Comparison of ENCODE assay signal across 15 mouse cellular contexts in genomic region chr14:9435136-9435535, GRCm38 (mm10).
"Had no signal": no experiment of that assay in that cellular context is flagged by ENCODE, and none has a peak within 500 bp of the region (broad histone marks: within the 10 kb centered on the region; RNA-seq: fewer than 3 reads in every experiment).

No protein-coding gene starts in this region.

- DNase-seq: kidney, postnatal 14 days; kidney, postnatal 4 days; left cerebral cortex, postnatal 4 days; liver, postnatal 0 days; lung, embryonic 14.5 days; thymus, adult 18-20 months; thymus, postnatal 36 days had no signal

- H3K4me1 ChIP-seq: limb, embryonic 12.5 days; limb, embryonic 15.5 days; midbrain, embryonic 12.5 days; midbrain, embryonic 15.5 days; neural tube, embryonic 12.5 days; neural tube, embryonic 15.5 days had no signal

- H3K27me3 ChIP-seq: limb, embryonic 12.5 days; limb, embryonic 15.5 days; midbrain, embryonic 12.5 days; midbrain, embryonic 15.5 days; neural tube, embryonic 12.5 days; neural tube, embryonic 15.5 days had no signal

- H3K4me3 ChIP-seq: limb, embryonic 12.5 days; limb, embryonic 15.5 days; midbrain, embryonic 12.5 days; midbrain, embryonic 15.5 days; neural tube, embryonic 12.5 days; neural tube, embryonic 15.5 days had no signal

- H3K36me3 ChIP-seq: limb, embryonic 12.5 days; limb, embryonic 15.5 days; midbrain, embryonic 12.5 days; midbrain, embryonic 15.5 days; neural tube, embryonic 12.5 days; neural tube, embryonic 15.5 days had no signal

- H3K27ac ChIP-seq: limb, embryonic 12.5 days; limb, embryonic 15.5 days; liver, embryonic 14.5 days; macrophage; midbrain, embryonic 12.5 days; midbrain, embryonic 15.5 days; neural tube, embryonic 12.5 days; neural tube, embryonic 15.5 days had no signal
